Mouse (Mus musculus): ENCODE measurements around the gene Cpox. TPM values are rescaled to one million over a fixed set of nuclear protein-coding genes. Genes with fewer than 3 reads are reported as not detected.
A peak's percentile ranks its signal among the peaks of the same experiment; 100 is the strongest.
"Not testable (repeated sequence)": the region's sequence is repeated elsewhere in the genome, so short reads cannot be mapped to it uniquely, and the experiment has no call there.

The Cpox gene
- polyA plus RNA-seq, 1 experiment from 2014 or later: 10.8 TPM

DNA sequence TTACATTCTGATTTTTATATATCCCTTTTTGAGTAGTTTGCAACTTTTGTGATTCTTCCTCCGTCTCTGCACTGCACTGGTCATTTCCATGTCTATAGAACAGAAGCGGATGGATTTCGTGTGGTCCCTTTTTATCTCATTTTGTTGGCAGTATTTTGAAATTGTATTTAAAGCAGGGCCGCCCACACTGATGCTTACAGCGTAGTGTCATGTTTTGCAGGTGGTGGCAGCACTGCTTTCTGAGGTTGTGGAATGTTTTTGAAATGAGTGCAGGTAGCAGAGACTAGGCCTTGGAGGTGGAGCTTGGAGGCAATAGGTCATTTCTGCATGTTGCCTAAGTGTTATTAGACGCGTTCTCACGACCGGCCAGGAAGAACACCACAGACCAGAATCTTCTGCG is 20.1 kb upstream of the Cpox start:
- WGBS: 95% methylated on average over 10 of the region's 10 CpGs
- Histone ChIP-seq H3K9ac (no peak overlapping the region), H3K4me1 (replicated peaks) (no peaks in the 10 kb centered on the region), H3K36me3 (no peaks in the 10 kb centered on the region), H3K4me3 (no peak overlapping the region), H3K9me3 (no peaks in the 10 kb centered on the region), H3K27ac (no peak overlapping the region), H3K27me3 (no peaks in the 10 kb centered on the region), H3K4me2 (no peak overlapping the region)
- ATAC-seq (ENCODE audit: low FRiP score): no peak

DNA sequence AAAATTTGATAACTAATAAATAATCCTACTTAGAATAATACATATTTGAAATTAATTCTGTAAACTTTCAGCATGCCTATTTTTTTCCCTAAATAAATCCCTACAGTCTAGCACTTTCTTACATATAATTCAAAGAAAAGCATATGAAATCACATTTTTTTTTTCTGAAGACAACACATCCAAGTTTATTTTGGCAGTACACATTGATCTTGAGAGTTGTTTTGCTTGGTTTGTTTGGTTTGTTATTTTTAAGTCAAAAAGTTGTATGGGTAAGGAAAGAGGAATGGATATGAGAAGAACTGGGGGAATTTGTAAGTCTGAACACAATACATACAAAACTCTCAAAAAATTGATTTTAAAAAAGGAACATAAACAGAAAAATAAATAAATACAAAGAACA is 14.3 kb upstream of the Cpox start:
- H3K9ac ChIP-seq: no peak overlapping the region
- no peaks in the 10 kb centered on the region for H3K4me1 ChIP-seq (replicated peaks)
- H3K27me3 ChIP-seq: no peaks in the 10 kb centered on the region
- no peaks in the 10 kb centered on the region for H3K36me3 ChIP-seq
- H3K4me3 ChIP-seq: no peak overlapping the region
- ATAC-seq (ENCODE audit: low FRiP score): no peak
- no peaks in the 10 kb centered on the region for H3K9me3 ChIP-seq
- no peak overlapping the region for H3K4me2 ChIP-seq
- H3K27ac ChIP-seq: no peak overlapping the region

- Histone ChIP-seq H3K36me3 (no peaks in the 10 kb centered on the region), H3K27me3 (no peaks in the 10 kb centered on the region), H3K4me3 (no peak overlapping the region), H3K27ac (no peak overlapping the region), H3K9ac (no peak overlapping the region), H3K4me2 (no peak overlapping the region), H3K9me3 (no peaks in the 10 kb centered on the region), H3K4me1 (replicated peaks) (no peaks in the 10 kb centered on the region)
- ATAC-seq (ENCODE audit: low FRiP score): no peak
- WGBS: 82% methylated on average over 4 of the region's 4 CpGs
These were observed 13.6 kb upstream of the Cpox start for GRCm38 (mm10) chr16:58656526-58656925.

DNA sequence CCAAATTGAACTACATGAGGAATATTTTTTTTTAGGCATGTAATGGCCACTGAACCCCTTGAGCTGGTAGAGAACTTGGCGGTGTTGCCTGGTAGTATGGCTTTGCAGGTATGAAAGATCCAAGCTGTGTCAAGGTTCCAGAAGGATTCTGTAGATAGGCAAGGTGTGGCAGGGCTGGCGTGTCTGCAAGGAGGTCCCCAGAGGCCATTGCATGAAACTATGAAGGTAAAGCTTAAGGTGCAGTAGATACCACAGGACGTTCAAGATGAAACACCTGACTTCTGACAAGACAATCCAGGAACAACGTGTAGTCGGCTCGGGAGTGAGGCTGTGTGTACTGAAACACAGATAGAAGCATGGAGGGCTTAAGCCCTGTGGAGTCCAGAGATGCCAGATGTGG is 11.4 kb upstream of the Cpox start:
- Histone ChIP-seq H3K4me1 (replicated peaks) (no peaks in the 10 kb centered on the region), H3K4me2 (no peak overlapping the region), H3K9ac (no peak overlapping the region), H3K4me3 (no peak overlapping the region), H3K9me3 (no peaks in the 10 kb centered on the region), H3K27ac (no peak overlapping the region), H3K36me3 (no peaks in the 10 kb centered on the region), H3K27me3 (no peaks in the 10 kb centered on the region)
- 95% methylated on average over 6 of the region's 6 CpGs for WGBS
- no peak for ATAC-seq (ENCODE audit: low FRiP score)

DNA sequence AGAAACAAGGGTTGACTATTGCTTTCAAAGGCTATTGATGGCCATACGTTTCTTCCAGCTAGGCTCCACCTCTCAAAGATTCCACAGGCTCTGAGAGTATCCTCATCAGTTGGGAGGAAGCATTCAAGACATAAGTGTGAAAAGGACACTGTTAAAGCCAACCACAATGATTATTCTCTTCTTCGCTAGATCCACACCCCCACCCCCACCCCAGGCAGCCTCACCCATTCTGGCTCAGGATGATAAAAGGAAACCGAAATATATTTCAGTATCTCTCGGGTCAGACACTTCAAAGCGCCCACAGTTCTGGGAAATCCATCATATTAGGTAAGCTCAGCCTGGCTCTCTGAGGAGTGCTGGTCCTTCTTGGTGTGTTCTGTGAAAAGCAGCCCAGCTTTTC is 8.3 kb upstream of the Cpox start:
- WGBS: 90% methylated on average over 5 of the region's 5 CpGs
- Histone ChIP-seq H3K9me3 (no peaks in the 10 kb centered on the region), H3K4me2 (no peak overlapping the region), H3K9ac (no peak overlapping the region), H3K36me3 (no peaks in the 10 kb centered on the region), H3K4me3 (no peak overlapping the region), H3K27ac (no peak overlapping the region), H3K4me1 (replicated peaks) (no peaks in the 10 kb centered on the region), H3K27me3 (no peaks in the 10 kb centered on the region)
- ATAC-seq (ENCODE audit: low FRiP score): no peak

DNA sequence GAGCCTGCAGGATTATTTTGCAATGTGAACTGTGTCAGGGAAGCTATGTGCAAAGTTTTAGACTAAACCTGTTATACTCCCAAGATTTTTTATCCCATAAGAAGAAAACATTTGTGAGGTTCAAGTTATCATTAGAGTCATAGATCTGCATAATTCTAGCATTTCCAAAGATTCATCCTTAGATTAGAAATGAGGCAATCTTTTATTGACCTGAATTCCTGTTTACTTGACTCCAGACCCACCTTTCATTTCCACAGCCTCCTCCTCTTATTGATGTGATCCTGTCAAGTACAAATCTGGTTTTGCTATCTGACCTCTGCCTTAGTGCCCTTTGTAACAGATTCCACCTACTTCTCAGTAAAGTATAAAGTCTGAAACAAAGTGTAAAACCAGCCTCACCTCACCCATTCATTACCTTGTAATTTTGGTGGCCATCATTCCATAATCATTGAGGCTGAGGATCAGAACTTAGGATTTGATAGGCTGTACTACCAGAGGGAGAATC is 7.8 kb upstream of the Cpox start:
- Histone ChIP-seq H3K4me1 (replicated peaks) (no peaks in the 10 kb centered on the region), H3K27ac (no peak overlapping the region), H3K9ac (no peak overlapping the region), H3K27me3 (no peaks in the 10 kb centered on the region), H3K4me2 (no peak overlapping the region), H3K9me3 (no peaks in the 10 kb centered on the region), H3K4me3 (no peak overlapping the region), H3K36me3 (no peaks in the 10 kb centered on the region)
- ATAC-seq (ENCODE audit: low FRiP score): no peak

GRCm38 (mm10) chr16:58663021-58663420 is 7.1 kb upstream of the Cpox start:
- H3K4me2 ChIP-seq: no peak overlapping the region
- no peak overlapping the region for H3K9ac ChIP-seq
- no peak for ATAC-seq (ENCODE audit: low FRiP score)
- no peak overlapping the region for H3K27ac ChIP-seq
- no peaks in the 10 kb centered on the region for H3K9me3 ChIP-seq
- no peaks in the 10 kb centered on the region for H3K4me1 ChIP-seq (replicated peaks)
- WGBS: 70% methylated on average over 5 of the region's 5 CpGs
- no peaks in the 10 kb centered on the region for H3K36me3 ChIP-seq
- H3K4me3 ChIP-seq: no peak overlapping the region
- H3K27me3 ChIP-seq: no peaks in the 10 kb centered on the region

DNA sequence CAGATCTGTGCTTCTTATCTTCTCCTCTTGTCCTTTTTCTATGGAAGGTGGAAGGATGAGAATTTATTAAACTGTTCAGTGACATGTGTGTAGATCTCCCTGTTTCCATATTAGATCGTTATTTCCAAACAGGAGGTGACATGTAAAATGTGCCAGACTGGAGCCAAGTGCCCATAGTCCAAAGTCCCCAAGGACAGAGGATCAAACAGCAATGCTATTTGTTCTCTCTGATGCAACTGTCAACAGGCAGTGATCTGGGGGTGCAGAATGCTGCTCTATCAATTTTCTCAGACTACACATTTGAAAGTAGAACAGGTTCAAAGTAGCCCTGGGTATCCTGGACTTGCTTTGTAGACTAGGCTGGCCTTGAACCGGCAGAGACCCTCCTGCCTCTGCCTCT is 6.3 kb upstream of the Cpox start:
- Histone ChIP-seq H3K4me1 (replicated peaks) (no peaks in the 10 kb centered on the region), H3K27me3 (no peaks in the 10 kb centered on the region), H3K27ac (no peak overlapping the region), H3K4me3 (no peak overlapping the region), H3K4me2 (no peak overlapping the region), H3K9me3 (no peaks in the 10 kb centered on the region), H3K9ac (no peak overlapping the region), H3K36me3 (no peaks in the 10 kb centered on the region)
- WGBS: 88% methylated on average over 2 of the region's 2 CpGs
- ATAC-seq (ENCODE audit: low FRiP score): no peak

DNA sequence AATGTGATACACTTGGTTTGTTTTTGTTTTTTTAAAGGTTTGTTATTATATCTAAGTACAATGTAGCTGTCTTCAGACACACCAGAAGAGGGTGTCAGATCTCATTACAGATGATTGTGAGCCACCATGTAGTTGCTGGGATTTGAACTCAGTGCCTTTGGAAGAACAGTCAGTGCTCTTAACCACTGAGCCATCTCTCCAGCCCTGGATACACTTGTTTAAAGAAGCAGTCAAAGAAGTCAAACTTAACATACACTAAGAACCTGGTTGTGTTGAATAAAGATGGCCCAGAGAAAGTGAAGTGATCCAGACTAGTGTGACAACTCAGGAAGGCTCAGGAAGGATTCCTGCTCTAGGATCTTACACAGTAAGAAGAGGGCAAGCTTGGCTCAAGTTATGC is 5.0 kb upstream of the Cpox start:
- H3K27ac ChIP-seq; H3K4me1 ChIP-seq (replicated peaks); H3K4me2 ChIP-seq; ATAC-seq (ENCODE audit: low FRiP score); H3K4me3 ChIP-seq; H3K9me3 ChIP-seq; H3K9ac ChIP-seq; H3K27me3 ChIP-seq; H3K36me3 ChIP-seq: not testable (repeated sequence)

DNA sequence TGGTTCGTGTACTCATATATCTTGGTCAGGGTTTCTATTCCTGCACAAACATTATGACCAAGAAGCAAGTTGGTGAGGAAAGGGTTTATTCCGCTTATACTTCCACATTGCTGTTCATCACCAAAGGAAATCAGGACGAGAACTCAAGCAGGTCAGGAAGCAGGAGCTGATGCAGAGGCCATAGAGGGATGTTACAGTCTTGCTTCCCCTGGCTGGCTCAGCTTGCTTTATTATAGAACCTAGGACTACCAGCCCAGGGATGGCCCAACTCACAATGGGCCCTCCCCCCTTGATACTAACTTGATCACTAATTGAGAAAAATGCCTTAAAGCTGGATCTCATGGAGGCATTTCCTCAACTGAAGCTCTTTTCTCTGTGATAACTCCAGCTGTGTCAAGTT is 3.4 kb upstream of the Cpox start:
- not testable (repeated sequence) for H3K36me3 ChIP-seq; H3K9me3 ChIP-seq; H3K4me2 ChIP-seq; H3K9ac ChIP-seq; H3K27me3 ChIP-seq; H3K27ac ChIP-seq; H3K4me3 ChIP-seq; ATAC-seq (ENCODE audit: low FRiP score)
- H3K4me1 ChIP-seq (replicated peaks): peaks cover 11% of the 10 kb centered on the region
- WGBS: 81% methylated on average over 3 of the region's 3 CpGs

DNA sequence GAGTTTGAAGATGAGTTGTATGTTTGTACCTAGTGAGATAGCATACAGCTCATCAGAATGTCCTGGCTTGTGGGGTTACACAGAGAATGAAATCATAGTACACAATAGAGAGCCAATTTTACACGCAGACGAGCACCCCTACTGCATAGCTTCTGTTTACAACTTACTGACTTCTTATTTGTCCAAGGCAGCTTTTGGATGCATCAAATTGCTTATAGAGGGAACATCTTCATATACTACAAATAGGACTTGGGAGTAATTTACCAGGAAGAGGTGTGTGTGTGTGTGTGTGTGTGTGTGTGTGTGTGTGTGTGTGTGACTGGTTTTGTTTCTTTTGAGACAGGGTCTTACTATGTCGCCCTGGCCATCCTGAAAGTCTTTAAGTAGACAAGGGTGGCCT is 1.5 kb upstream of the Cpox start:
- peaks cover 11% of the 10 kb centered on the region for H3K4me1 ChIP-seq (replicated peaks)
- 85% methylated on average over 3 of the region's 3 CpGs for WGBS
- no peak overlapping the region for H3K4me2 ChIP-seq
- no peak for ATAC-seq (ENCODE audit: low FRiP score)
- no peaks in the 10 kb centered on the region for H3K9me3 ChIP-seq
- H3K27me3 ChIP-seq: no peaks in the 10 kb centered on the region
- no peak overlapping the region for H3K27ac ChIP-seq
- no peak overlapping the region for H3K9ac ChIP-seq
- H3K4me3 ChIP-seq: no peak overlapping the region
- H3K36me3 ChIP-seq: peaks cover 5% of the 10 kb centered on the region

DNA sequence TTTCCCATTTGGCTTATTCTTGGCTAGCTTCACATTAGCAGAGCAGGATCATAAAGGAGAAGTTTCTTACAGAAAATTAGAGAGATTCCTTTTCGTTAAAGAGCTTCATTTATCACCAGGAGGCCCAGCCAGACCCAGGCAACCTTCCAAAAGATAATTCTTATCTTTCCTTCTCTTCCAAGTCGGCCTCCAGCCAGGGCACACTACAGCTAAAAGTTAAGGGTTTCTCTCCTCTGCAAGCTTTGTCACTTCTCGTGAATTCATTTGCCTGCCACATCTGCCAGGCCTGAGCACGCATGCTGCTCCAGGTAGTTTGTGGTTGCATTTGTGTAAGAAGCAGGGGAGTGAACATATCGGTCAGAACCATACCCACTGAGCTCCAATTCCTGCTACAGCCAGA is 828 bp upstream of the Cpox start:
- Histone ChIP-seq H3K4me2 (peak overlapping the region; percentile 75), H3K9ac (no peak overlapping the region), H3K4me3 (no peak overlapping the region; the same call in 1 of the 2 replicates), H3K27me3 (no peaks in the 10 kb centered on the region), H3K36me3 (peaks cover 12% of the 10 kb centered on the region), H3K27ac (no peak overlapping the region), H3K4me1 (replicated peaks) (peaks cover 11% of the 10 kb centered on the region), H3K9me3 (no peaks in the 10 kb centered on the region)
- WGBS: 69% methylated on average over 5 of the region's 5 CpGs
- ATAC-seq (ENCODE audit: low FRiP score): no peak

GRCm38 (mm10) chr16:58670643-58671042 is 551 bp downstream of the Cpox start:
- WGBS: under 1% methylated on average over 25 of the region's 25 CpGs
- Histone ChIP-seq H3K9ac (peak overlapping the region; percentile 86), H3K27me3 (no peaks in the 10 kb centered on the region), H3K36me3 (peaks cover 23% of the 10 kb centered on the region), H3K4me2 (peak overlapping the region; percentile 75), H3K27ac (peak overlapping the region; percentile 88), H3K9me3 (no peaks in the 10 kb centered on the region), H3K4me1 (replicated peaks) (peaks cover 11% of the 10 kb centered on the region), H3K4me3 (peak overlapping the region; percentile 89)
- ATAC-seq (ENCODE audit: low FRiP score): peak; percentile 67
